ENCODE assay signal across 11 mouse cellular contexts in genomic region chr17:13769256-13769655, GRCm38 (mm10). TPM values are rescaled to one million over a fixed set of nuclear protein-coding genes. Genes with fewer than 3 reads are reported as not detected.
DNase-seq lines count a peak whose midpoint lies in the region; ATAC-seq lines count a peak whose summit lies in the region.
"Had no signal": no experiment of that assay in that cellular context is flagged by ENCODE, and none has a peak within 500 bp of the region (broad histone marks: within the 10 kb centered on the region; RNA-seq: fewer than 3 reads in every experiment).

No protein-coding gene starts in this region.

- no peaks in the 10 kb centered on the region for H3K27me3 ChIP-seq in kidney, embryonic 14.5 days (ENCODE audit: control insufficient read depth, insufficient read depth, low read length)

- peak; percentile 35 for DNase-seq in adrenal gland, postnatal 14 days
- no peak for DNase-seq in adrenal gland, adult 2 months
- peak; percentile 31 for DNase-seq in kidney, postnatal 10 days
- peak; percentile 21 for DNase-seq in thymus, postnatal 25 days
- DNase-seq in thymus, postnatal 10 days (ENCODE audit: low spot score in 2 of 2) = no peak
- no peak for DNase-seq in retina, postnatal 1 day
- DNase-seq: B cell, adult 2 months; cerebellum, adult 9-10 months had no signal

- no peaks in the 10 kb centered on the region for H3K36me3 ChIP-seq in kidney, embryonic 14.5 days (ENCODE audit: control insufficient read depth, insufficient read depth, low read length)

- H3K4me1 ChIP-seq in kidney, embryonic 14.5 days (ENCODE audit: control insufficient read depth, insufficient read depth, low read length) = no peaks in the 10 kb centered on the region

- H3K4me3 ChIP-seq in kidney, embryonic 14.5 days (ENCODE audit: low read length) = no peak overlapping the region

- H3K27ac ChIP-seq in kidney, embryonic 14.5 days (ENCODE audit: low read depth, low read length) = no peak overlapping the region
- H3K27ac ChIP-seq: macrophage had no signal

- no peaks in the 10 kb centered on the region for H3K9me3 ChIP-seq in kidney, embryonic 14.5 days (ENCODE audit: control insufficient read depth, low read length)

- no peak overlapping the region for H3K9ac ChIP-seq in kidney, embryonic 14.5 days (ENCODE audit: low read depth, low read length)

- no peak for ATAC-seq in kidney, embryonic 14.5 days (ENCODE audit: low FRiP score, low TSS enrichment)
- ATAC-seq in frontal cortex, adult (ENCODE audit: low TSS enrichment) = no peak

- WGBS in kidney, embryonic 14.5 days = 93% methylated on average over 3 of the region's 3 CpGs

- no peak overlapping the region for H3K4me2 ChIP-seq in kidney, embryonic 14.5 days (replicated peaks; ENCODE audit: low read depth, low read length)

RNA-seq across cellular contexts. Expression of gene Tcte2, which starts 7.6 kb away (rescaled TPM):
- total RNA-seq in adrenal gland, postnatal 14 days (2021) = 2.5 and 3.3 TPM in 2 replicates
- total RNA-seq in adrenal gland, adult 2 months (2021) = 1 to 10 TPM; 3.4 to 5.7 TPM
- polyA plus RNA-seq in adrenal gland, adult 2 months (2012; rRNA removed) = 0.90 and 1.9 TPM in 2 replicates
- 3.4 and 4.6 TPM in 2 replicates for polyA plus RNA-seq in kidney, embryonic 14.5 days (2014; fragmentation: Nextera tagmentation; extraction: Ambion mirVana)
- polyA plus RNA-seq: macrophage had no signal

RNA-seq across cellular contexts. Expression of gene Afdn, which starts 8.9 kb away (rescaled TPM):
- 121 and 133 TPM in 2 replicates for total RNA-seq in adrenal gland, postnatal 14 days (2021)
- 10 to 100 TPM; 67.6 to 84.8 TPM for total RNA-seq in adrenal gland, adult 2 months (2021)
- polyA plus RNA-seq in adrenal gland, adult 2 months (2012; rRNA removed) = 18.9 and 19.5 TPM in 2 replicates
- polyA plus RNA-seq in kidney, embryonic 14.5 days (2014; fragmentation: Nextera tagmentation; extraction: Ambion mirVana) = 96.7 and 105 TPM in 2 replicates

Comparison
In these comparisons a context has a peak if more than half of its experiments do, and no peak if none do; other contexts are left out.
1. DNase-seq: peak in adrenal gland, postnatal 14 days (single experiment), kidney, postnatal 10 days (single experiment) and thymus, postnatal 25 days (single experiment); none in adrenal gland, adult 2 months (single experiment), thymus, postnatal 10 days (0 of 2) and retina, postnatal 1 day (single experiment).